Mouse (Mus musculus): ENCODE data around the gene Btn1a1.

Btn1a1 gene

DNA sequence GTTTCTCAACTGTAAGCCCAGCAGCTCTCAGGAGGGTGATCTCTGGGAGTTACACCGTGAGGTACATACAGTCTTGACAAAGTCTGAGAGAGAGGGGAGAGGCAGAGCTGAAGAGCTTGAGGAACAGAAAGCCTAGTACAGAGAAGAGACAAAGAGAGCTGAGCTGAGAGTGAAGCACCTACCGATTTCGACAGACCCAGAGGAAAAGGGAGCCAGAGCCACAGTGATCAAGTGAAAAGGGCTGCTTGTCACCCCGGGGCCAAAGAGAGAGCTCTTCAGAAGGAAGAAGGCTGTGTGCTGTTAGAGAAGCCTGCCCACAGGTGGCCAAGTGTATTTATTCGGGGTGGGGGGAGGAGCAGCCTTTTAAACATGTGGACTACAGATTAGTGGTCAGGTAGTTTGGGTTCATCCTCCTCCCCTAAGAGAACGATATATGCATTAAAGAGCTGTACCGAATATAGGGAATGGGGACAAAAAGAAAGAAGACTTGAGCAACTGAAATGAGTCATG, at the start of gene Btn1a1:
Gene Btn1a1 (minus strand): TSS at position 302 of the 510 bp plus-strand sequence.
- DNase-seq (ENCODE audit: extremely low read depth, low read depth, low spot score), result no peak

DNA sequence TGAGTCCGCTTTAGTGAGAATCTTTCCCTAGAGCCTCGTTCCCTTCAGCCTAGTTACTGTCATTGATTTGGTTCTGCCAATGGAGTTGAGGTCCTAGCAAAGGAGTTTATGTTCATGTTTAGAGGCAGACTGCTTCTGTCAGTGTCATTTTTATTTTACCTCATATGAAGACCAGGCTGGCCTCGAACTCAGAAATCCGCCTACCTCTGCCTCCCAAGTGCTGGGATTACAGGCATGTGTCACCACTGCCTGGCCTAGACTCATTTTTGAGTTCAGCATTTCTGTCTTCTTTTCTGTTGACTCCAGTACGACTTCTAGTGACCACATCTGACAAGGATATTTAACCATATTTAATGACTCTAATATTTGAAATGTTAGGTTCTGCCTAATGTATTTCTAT, 49.6 kb upstream of the Btn1a1 start:
- no peak for DNase-seq (ENCODE audit: extremely low read depth, low read depth, low spot score)

DNA sequence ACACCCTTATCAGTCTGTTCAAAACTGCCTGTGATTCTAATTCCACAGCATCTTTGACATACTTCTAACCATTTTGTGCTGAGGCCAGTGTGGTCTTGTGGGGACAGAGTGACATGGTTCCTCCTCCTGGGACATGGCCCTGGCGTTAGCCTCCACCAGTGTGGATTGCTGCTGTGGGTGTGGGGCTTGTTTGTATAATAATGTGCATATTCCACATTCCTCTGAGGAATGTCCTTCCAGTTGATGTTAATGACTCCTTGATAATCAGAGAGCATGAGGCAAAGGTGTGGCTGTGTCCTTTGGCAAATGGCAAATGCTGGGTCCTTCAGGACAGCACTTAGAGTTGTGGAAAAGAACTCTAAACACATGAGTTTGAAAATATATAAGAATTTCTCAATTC, 47.8 kb upstream of the Btn1a1 start:
- DNase-seq (ENCODE audit: extremely low read depth, low read depth, low spot score), result no peak

DNA sequence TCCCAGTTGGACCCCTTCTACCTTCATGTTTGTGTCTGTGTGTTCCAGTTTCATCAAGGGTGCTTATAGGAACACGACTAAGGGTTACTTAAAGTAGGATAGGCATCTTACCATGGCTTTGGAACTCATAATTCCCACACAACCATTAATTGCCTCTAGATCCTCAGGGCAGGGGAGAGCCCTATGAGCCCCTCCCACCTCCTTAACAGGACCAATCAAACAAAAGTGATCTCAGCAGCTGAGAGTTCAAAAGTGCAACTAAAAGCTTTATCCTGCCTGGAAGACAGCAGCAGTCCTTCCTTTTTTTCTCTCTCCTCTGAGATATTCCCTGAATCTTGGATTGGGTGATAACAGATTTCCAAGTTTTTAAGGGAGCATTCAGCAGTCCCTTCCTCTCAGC, 44.4 kb upstream of the Btn1a1 start:
- no peak for DNase-seq (ENCODE audit: extremely low read depth, low read depth, low spot score)

DNA sequence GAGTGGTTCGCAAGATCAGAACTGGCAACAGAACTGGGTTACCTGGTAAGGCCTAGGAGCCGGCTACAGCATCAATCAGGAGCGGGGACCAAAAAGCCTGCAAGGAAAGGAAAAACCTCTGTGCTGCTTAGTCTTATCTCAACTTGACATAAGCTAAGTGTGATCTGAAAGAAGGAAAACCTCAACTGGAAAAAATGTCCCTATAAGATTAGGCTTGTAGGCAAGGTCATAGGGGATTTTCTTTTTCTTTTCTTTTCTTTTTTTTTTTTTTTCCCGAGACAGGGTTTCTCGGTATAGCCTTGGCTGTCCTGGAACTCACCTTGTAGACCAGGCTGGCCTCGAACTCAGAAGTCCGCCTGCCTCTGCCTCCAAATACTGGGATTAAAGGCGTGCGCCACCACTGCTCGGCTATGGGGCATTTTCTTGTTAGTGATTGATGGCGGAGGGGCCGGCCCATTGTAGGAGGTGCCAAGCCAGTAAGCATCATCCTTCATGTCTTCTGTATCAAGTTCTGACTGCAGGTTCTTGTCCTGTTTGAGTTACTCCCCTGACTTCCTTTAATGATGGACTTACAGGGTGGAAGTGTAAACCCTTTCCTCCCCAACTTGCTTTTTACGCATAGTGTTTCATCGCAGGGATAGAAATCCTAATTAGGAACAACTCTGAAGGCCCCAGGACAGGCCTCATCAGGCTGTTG, 41.3 kb upstream of the Btn1a1 start:
- no peak for DNase-seq (ENCODE audit: extremely low read depth, low read depth, low spot score)

DNA sequence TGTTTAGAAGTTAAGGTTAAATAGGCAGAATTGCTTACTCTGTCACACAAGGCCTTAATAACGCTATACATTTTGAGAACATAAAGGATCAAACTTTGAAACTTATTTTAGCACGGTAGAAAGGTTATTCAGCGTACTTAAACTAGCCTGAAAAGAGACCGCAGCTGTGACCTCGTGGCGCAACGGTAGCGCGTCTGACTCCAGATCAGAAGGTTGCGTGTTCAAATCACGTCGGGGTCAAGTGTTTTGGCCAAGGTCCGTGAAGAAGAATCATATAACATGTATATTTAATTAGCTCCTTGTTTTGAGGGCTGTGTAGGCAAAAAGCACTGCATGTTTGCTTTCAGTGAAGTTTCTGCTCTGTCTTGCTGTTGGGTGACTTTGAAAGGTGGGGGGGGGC, 40.6 kb upstream of the Btn1a1 start:
- DNase-seq (ENCODE audit: extremely low read depth, low read depth, low spot score), result no peak

DNA sequence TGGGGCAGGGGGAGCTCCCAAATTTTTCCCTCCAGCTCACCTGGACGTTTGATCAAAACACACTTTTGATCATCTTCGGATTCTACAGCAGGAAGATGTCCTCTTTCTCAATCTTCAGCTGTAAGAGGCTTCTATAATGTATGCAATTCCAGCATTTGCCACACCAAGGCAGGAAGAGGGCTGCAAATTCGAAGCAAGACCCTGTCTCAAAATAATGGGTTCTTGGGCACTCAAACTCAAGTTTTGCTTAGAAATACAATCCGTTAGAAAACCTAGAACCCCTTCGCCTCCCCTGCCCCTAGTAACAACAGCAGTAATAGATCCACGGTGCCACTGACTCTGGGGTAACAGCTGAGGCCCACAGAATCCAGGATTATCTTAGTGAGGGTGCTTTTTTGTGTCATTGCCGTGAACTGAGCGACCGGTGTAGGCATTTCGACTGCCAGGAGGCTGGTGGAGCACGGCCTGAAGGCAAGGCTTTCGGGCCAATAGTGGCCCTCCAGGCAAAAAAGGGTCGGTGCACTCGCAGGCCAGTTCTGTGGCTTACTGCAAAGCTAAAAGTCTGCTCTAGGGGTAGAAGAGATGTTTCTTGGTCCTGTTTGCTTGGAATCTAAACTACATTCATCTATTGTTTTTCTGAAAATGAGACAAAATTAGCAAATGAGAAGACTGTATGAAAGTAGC, 40.1 kb upstream of the Btn1a1 start:
- DNase-seq (ENCODE audit: extremely low read depth, low read depth, low spot score), result no peak

DNA sequence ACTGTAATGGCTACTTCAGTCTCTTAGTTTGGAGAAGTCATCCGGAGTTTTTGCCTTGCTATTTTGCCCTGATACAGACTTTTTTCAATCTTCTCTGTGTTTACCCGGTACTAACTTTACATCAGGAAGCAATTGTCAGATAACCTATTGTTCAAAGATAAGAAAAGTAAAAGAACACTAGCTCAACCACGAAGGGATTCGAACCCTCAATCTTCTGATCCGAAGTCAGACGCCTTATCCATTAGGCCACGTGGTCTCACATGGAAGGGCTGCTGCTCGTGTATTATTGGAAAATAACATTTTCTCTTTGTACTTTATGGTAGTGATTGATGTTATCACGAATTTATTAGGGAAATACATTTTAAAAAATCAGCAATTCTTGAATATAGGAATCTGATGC, 38.1 kb upstream of the Btn1a1 start:
- DNase-seq (ENCODE audit: extremely low read depth, low read depth, low spot score), result no peak

DNA sequence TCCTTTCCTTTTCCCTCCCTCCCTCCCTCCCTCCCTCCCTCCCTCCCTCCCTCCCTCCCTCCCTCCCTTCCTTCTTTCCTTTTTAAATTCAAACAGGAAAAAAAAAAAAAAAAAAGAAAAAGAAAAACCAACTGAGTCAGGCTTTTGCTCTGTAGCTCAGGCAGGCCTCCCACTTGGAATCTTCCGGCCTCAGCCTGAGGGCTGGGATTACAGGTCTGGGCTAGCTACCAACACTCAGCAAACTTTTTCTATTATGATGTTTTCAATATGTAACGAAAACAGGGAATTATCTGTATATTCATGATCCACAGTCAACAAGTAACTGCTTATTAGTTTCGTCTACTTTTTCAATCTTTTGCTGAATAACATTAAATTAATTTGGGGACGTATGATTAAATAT, 37.2 kb upstream of the Btn1a1 start:
- DNase-seq (ENCODE audit: extremely low read depth, low read depth, low spot score), result no peak

DNA sequence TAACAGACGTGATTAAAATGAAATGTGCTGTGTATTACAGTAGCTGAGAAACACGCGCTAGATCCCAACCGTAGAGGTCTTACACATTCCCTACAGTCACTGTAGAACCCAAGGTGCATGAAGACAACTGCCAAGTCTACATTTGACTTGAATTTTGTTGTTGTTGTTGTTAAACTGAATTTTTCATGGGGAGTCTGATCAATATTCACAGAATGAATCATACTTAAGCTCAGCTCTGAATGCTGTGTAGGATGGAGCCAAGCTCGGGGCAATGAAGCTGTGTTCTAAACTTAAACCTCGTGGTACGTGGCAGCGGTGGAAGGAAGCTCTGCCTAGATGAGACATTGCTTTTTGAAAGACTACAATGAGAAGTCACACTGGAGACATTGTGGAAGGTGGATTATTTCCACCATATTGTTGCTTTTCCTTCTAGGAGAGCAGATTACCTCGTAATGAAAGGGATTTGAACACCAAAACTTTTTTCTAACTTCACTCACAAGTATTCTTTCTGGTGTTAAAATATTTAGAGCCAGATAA, 36.4 kb upstream of the Btn1a1 start:
- DNase-seq (ENCODE audit: extremely low read depth, low read depth, low spot score), result no peak

DNA sequence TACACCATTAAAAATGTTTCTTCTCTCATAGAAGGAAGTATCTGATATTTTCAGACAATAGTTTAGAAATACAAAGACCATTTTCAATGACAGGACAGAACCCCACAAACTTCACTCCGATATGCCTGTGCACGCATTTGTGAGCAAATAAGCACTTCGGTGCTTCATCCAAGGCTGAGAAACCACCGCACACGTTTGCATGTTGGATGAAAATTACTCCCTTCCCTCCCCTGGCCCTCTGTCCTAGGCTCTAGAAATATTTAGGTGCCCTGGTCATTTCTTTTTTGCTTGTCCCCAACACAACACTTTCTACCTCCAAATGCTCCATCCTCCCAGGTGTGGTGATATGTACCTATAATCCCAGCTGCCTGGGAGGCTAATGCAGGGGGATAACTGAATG, 35.8 kb upstream of the Btn1a1 start:
- DNase-seq (ENCODE audit: extremely low read depth, low read depth, low spot score), result no peak

DNA sequence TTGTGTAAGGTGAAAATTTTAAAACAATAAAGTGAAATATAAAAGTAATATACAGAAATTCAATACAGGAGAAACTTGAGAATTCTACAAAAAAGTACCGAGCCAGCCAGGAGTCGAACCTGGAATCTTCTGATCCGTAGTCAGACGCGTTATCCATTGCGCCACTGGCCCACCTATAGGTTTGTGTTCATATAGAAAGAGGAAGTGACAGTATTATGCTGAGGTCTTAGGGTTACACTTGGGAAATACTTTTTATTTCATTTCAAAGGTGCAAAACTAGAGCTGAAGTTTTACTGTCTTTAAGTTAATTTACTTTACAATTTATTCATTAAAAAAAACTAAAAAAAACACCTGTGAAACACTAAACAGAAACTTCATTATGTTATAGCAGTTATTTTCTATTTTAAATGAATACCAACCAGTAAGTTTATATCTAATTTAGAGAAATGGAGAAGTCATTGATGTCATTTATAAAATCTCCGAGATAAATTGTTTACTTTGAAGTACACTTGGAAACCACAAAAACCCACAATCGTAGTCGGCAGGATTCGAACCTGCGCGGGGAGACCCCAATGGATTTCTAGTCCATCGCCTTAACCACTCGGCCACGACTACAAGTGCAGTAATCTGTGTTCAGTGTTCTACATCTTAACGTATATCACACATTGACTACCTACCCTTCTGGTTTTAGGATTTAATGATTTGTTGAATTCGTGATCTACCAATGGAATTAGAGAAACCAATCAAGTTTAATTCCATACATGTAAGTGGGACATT, 34.9 kb upstream of the Btn1a1 start:
- no peak for DNase-seq (ENCODE audit: extremely low read depth, low read depth, low spot score)

DNA sequence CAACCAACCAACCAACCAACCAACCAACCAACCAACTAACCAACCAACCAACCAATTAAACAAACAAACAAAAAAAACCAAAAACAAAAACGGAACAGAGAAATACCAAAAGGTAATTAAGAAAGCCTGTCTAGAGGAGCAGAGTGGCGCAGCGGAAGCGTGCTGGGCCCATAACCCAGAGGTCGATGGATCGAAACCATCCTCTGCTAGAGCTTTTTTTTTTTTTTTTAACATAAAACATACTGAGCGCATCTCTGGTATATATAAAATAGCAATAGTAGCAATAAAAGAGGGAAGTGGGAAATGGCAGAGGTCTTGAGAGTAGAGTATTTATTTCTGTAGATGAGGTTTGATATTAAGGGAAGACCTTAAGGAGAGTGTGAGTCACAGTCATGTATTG, 34.2 kb upstream of the Btn1a1 start:
- DNase-seq (ENCODE audit: extremely low read depth, low read depth, low spot score), result no peak

DNA sequence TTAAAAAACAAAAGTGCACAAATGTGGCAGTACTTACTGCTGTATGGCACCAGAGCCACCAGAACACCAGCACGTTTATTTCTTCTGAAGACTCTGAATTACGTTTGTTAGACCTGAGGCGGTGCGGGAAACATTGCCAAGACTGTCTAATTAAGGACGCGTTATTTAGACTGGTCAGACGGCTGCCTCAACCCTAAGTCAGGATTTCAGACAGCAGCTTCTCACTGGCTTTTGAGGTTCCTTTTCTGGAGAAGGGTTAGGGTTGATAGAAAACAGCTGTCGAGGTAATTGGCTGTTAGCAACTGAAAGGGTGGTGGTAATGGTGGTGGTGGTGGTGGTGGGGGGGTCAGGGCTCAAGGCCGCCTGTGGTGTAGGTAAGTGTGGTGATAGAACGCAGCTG, 33.0 kb upstream of the Btn1a1 start:
- no peak for DNase-seq (ENCODE audit: extremely low read depth, low read depth, low spot score)

DNA sequence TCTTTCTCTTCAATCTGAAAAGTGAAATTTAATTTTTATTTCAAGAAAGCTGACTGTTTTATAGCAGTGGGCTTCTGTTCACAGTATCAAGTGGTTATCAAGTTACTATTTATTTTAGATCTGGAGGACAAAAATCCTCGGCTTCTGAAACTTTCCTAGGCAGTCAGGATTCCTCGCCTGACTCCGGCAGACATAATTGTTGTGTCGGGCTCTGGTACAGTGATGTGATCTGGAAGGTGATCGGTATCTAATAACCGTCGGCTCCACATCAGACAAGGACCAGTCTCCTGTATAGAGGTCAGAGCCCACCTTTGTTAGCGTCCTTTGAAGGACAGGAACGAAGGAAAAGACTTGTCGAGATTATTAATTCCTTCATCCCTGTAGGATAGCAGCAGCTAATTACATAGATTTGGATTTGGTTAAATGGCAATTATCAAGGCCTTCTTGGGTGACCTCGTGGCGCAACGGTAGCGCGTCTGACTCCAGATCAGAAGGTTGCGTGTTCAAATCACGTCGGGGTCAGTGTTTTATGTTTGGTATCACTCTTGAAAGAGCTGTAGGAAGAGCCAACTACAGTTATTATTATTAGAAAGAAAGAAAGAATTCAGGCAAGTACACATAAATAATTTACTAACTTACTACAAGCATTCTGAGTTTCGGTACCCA, 32.1 kb upstream of the Btn1a1 start:
- DNase-seq (ENCODE audit: extremely low read depth, low read depth, low spot score), result no peak

DNA sequence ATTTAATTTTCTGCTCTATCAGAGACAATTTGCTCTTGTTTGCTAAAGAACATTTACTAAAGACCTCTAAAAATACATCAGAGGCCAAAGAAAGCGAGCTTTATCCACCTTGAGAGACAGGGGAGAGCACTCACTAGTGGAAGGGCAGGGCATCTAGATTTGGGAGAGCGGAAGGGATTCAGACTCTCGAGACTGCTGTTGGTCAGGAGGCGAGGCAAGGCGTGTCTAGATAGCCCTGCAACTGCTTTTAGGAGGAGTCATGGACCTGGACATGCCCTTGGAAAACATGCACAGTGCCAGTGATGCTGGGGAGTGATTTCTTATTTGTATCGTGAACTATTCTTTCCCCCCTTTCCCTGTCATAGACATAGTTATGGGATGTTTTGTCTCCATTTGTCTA, 29.8 kb upstream of the Btn1a1 start:
- no peak for DNase-seq (ENCODE audit: extremely low read depth, low read depth, low spot score)

DNA sequence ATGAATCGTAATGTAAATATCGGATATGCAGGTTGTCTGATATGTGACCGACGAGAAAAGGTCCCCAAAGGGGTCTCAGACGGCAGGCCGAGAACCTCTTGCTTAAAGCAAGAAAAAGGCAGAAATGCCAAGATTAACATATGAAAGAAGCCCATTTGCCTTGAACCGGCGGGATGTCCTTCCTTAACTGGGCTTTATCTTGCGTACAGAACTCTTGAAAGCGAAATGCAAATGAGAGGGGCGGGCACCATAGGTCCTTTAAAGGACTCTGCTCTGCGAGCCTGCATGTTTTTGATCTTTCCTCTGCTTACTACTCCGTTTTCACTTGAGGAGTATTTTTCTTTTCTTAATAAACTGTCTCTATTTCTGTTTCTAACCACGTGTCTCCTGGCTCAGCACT, 26.3 kb upstream of the Btn1a1 start:
- DNase-seq (ENCODE audit: extremely low read depth, low read depth, low spot score), result no peak

DNA sequence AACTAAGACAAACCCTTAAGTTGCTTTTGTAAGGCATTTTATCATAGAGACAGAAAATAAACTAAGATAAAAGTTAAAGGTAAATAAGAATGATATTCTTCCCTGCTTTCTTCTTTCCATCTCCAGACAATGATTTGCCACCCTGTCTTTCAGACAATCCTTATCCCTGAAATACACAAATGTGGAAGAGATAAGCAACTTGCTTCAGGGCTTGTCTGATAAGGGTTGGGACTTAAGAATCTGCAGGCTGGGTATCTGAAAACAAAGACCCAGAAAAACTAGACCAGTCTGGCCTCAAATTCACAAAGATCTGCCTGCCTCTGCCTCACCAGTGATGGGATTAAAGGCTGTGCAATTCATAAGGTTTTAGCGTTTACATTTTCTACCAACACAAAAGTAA, 25.6 kb upstream of the Btn1a1 start:
- no peak for DNase-seq (ENCODE audit: extremely low read depth, low read depth, low spot score)

DNA sequence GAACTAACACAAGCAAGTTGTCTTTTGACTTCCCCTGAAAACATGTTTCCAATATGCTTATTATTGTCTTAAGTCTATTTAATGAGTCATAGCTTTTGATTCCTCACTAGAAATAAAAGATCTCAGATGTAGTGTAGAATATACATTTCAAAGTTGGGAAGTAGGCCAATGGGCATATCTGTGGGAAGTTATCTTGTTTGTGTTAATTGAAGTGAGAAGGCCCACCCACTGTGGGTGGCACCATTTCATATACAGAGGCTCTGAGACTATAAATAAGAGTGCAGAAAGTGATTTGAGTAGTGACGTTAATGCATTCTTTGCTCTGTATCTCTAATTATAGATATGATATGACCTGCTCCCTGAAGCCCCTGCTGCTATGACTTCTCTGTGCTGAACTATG, 25.2 kb upstream of the Btn1a1 start:
- DNase-seq (ENCODE audit: extremely low read depth, low read depth, low spot score), result no peak

DNA sequence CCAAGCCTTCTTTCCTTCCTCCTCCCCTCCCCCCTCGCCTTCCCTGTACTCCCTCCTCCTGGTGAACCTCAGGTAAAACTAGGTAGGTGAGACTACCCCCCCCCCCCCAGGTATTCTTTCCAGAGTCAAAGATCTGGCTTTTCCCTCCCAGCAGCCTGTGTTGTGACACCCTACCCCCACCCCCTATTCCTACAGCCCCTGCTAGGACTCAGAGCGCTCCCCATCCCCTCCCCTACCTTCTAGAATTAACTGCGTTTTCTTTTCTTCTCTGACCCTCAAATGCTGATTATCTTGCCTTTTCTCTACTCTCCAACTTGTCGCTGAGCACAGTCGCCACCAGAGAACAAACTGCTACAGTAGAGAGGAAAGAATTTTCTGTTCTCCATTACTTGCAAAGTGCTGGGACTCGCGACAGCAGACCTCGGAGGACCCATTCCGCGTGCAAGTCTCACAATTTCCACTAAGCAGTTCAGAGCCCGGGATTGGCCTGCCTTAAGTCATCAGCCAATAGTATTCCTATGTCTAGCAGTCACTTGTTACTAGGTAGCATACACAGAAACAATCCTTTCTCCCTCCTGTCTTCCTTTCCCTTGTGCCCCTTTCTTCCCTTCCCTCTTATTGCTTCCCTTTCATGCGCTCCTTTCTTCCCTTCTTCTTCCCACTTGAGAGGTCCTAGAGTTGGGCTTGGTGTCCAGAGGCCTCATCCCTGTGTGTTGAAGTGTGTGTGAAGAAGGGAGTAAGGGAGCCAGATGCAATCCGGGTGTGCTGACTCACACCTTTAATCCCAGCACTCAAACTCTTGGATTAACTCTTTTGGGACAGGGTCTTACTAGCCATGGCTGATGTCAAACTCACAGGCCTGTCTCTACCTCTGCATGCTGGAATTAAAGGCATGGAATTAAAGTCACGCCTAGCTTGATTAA, 23.0 kb upstream of the Btn1a1 start, which contains the start of gene Btn2a2:
Gene Btn2a2 (minus strand): TSS at position 458 of the 923 bp plus-strand sequence.
- DNase-seq (ENCODE audit: extremely low read depth, low read depth, low spot score), result no peak

Measured in fat pad, adult 2 months (tissue).